Mouse (Mus musculus) right cerebral cortex, postnatal 10 days (tissue): ENCODE measurements around the gene Mark4.

Source experiments
- DNase-seq, 2 experiments: peaks; one replicate each; pipeline ENCODE4 v3.0.0; 2021; ENCODE audit warnings: low spot score in 2 of 2

Gene Mark4

DNA sequence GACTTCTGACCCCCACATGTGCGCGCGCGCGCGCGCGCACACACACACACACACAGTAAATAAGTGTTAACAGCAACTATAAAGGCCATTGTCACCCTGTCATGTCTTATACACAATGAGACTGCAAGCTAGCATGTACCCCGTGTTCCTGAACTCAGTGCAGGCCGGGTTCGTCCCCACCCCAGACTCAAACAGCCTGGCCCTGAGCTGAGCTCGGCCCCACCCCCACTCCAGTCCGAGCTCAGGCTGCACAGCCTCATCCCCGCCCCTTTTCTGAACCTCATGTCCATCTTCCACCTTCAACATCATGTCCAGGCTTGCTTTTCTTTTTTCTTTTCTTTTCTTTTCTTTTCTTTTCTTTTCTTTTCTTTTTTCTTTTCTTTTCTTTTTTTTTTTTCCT, 11.7 kb upstream of the Mark4 start:
- DNase-seq, result no peak

GRCm38 (mm10) chr7:19469404-19469803, 10.8 kb upstream of the Mark4 start:
- no peak for DNase-seq

- DNase-seq, result no peak
Measured at GRCm38 (mm10) chr7:19468279-19468678, 9.7 kb upstream of the Mark4 start.

GRCm38 (mm10) chr7:19467638-19468037, 9.0 kb upstream of the Mark4 start:
- no peak for DNase-seq

DNA sequence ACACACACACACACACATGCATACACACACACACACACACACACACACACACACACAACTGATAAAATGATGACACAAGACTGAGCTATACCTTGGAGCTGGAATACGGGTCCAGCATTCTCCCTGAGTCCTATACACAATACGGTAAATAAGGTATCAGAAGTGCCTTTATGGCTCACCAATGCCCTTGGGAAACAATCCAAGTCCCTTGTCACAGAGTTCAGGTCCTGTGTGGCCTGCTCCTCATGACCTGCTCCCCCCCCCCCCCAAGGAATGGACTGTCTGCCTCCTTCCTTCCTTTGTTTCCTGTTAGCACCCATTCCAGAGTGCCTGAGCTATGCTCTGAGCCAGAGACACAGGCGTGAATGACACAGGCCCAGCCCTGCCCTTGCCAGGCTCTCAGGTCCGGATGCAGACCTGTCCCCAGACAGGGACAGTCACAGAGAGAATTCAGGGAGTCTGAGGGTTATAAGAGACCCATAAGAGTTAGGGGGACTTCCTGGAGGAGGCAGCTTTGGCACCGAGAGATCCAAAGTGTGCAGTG, 8.1 kb upstream of the Mark4 start:
- DNase-seq, result no peak

DNA sequence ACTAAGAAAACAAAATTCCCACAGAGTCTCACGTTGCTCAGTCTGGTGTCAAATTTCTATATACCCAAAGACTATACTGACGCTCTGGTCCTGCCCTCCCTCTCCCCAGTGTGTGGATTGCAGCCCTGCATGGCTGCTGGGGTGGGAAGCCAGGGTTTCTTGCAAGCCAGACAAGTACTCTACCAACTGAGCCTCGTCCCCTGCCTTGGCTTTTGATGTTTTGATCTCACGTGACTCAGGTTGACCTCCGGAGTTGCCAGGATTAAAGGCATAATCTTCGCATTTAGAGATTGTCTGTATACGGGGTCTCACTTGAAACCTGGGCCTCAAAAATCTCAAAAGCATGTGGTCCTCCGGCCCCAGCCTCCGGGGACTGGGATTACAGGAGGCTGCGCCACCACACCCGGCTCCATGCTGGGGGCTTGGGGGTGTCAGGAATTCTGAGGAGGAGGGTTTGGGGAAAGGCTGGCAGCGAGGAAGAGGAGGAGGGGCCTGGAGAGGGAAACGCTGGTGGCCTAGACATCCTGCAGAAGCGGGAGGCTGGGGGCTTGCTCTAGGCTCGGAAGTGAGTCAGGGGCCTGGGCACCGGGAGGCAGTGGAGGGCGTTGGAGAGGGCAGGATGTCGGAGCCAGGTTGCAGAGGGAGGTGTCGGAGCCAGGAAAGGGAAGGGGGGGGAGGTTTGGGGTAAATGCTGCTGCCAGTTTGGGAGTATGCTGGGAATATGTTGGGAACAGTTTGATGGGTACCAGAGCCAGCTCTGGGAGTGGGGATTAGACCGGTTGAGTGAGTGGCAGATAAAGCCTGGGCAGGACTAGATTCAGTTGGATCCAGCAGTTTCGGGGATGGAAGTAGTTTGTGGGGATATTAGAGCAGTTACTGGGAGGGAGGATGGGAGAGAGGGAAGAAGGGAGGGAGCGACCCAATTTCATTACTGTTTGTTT, 6.0 kb upstream of the Mark4 start:
- no peak for DNase-seq

GRCm38 (mm10) chr7:19462884-19463381, 4.3 kb upstream of the Mark4 start, which contains the start of gene Exoc3l2:
Gene Exoc3l2 (plus strand): TSS chr7:19463331.
- no peak for DNase-seq

DNA sequence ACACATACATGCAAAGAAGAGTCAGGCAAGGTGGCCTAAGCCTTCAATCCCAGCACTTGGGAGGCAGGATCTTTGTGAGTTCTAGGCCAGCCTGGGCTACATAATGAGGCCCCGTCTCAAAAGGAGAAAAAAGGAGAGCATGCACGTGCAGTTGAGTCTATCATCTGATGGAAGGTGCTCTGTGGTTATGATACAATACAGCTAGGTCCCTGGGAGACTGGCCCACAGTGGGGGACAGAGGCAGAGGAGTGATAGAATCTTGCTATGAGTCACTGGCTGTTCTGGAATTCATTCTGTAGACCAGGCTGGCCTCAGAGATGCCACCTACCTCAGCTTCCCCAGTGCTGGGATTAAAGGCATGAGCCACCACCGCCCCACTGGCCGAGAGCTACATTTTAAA, 3.8 kb upstream of the Mark4 start:
- DNase-seq, result no peak

GRCm38 (mm10) chr7:19461488-19461887, 2.9 kb upstream of the Mark4 start:
- peak; percentile 83 to 89 for DNase-seq

- no peak for DNase-seq
Measured at GRCm38 (mm10) chr7:19460500-19460899, 1.9 kb upstream of the Mark4 start.

- no peak for DNase-seq
Measured at GRCm38 (mm10) chr7:19459144-19459870, 686 bp upstream of the Mark4 start.

DNA sequence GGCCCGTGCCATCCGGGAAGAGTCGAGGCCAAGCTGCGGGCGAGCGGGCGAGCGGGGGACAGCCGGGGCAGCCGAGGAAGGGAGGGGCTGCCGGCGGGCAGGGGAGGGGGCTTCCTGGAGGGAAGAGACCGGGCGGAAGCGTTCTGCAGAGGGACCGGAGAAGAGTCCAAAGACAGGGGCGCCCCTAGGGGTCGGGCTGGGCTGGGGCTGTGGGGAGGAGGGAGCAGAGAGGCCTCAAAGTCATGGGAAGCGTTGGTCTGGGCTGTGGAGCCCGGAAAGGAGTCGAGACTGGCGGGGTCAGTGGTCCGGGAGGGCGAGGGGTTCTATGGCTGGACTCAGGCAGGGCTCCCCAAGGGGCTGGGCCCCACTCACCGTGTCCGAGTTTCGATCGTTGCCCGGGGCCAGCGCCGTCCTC, 542 bp downstream of the Mark4 start:
- DNase-seq, result peak; percentile 77 to 79

DNA sequence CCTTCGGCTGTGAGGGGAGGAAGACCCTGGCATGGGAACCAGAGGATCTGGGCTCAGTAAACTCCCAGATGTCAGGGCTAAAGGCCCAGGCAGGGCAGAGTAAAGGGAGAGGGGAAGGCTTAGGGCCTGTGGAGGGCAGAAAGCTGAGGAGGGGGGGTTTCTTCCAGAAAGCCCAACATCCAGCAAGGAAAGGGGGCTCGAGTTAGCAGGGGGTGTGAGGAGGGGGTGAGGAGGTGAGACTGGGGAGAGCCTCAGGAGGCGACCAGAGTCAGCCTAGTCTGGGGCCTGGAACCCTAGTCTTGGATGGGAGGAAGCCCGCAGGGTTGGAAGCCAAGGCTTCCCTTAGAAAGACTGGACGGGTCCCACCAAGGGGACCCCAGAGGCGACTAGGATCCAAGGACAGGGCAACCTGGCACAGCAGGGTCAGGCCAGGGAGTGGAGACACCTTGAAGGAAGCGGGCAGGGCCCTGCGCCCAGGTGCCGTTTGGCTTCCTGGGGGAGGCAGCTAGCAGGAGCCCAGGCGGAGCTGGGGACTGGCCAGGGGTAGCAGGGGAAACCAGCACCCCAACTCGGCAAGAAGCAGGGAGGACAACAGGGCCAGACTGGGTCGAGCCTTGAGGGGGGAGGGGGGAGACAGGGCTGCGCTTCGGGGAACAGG, 1.1 kb downstream of the Mark4 start:
- no peak for DNase-seq

GRCm38 (mm10) chr7:19456628-19457027, 2.0 kb downstream of the Mark4 start:
- DNase-seq, result no peak

DNA sequence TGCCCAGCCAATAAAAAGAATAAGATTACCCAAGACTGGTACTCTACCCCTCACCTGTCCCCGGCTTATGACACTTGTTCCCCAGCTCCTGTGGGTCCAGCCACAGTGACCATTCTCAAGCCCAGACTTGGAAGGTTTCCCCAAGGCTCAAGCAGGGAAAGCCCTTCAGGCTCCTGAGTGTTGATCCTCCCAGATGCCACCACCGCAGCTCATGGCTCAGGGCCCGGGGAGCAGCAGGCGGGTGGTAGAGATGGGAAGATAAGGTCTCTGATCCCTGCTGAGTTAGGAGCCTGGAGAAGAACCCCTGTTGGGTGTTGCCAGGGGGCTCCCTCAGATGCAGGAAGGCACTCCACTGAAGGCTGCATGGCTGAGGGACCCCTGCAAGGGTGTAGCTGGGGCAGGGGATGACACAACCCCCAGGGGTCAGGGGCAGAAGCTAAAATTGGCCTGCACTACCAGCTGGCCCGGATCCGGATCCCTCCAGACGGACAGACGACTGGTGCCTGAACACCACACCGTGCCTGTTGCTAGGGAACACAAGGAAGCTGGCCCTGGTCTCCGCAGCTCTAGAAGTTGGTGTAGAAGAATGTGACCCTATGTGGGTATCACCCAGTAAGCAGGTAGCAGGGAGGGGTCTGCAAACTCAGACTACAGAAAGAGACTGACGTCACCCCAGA, 2.7 kb downstream of the Mark4 start:
- DNase-seq, result no peak

DNA sequence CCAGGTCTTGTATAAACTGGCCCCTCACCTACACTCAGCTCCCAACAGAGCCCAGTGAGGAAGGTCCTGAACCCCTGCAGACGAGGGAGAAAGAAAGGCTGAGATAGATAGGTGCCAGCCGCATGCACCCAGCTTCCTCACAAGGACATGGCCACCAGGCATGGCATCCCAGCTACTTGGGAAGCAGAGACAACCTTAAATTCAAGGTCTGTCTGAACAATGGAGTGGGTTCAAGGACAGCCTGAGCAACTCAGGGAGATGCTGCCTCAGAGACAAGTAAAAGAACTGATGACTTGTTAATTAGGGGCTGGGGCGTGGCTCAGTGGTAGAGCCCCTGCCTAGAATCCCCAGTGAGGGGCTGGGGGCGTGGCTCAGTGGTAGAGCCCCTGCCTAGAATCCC, 3.4 kb downstream of the Mark4 start:
- no peak for DNase-seq

DNA sequence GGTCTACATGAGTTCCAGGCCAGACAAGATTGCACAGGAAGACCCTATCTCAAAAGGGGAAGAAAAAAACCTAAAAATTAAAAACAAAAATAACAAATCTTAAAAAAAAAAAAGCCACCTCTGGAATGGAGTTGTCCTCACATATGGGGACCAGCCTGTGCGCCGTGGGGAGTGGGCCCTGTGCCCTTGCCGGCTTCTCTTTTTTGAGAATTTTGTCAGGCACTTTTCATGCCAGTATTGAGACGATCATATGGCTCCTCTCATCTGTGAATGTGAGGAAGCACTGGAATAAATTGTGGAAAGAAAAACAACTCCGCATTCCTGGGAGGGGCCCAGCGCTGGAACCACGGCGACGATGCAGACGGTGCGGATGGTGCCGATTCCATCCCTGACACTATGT, 9.5 kb downstream of the Mark4 start:
- DNase-seq, result no peak

DNA sequence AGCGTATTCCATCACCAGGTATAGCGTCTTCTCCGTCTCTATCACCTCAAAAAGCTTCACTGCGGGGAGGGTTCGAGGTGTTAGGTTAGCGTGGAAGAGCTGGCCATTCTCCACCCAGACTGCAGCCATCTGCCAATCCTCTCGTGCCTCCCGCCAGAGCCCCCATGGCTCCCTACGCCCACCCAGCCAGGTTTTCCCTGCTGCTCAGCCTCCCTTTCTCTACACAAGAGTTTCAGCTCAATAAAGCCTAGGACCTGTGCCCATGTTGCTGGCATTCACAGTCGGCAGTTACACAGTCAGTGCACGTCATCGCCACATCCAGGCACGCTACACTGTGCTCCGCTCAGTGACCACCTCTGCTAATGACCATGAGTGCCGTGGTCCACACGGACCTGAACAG, 10.9 kb downstream of the Mark4 start:
- DNase-seq, result peak; percentile 61 to 65

DNA sequence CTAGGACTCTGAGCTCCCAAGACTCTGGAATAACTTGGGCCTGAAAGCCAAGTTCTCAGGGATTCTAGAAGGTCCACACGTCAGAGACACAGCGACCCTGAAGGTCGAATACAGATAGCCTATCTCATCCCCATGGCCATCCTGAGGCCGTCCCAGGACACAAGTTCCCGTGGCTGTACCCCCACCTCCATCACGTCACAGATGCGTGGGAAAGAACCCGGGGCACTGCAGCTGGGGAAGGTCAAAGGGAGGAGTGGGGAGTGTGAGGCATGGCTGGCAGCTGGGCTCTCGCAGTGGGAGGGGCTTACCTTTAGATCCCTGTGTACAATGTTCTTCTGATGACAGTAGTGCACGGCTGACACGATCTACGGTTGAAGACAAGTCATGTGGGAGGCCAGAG, 13.8 kb downstream of the Mark4 start:
- no peak for DNase-seq

DNA sequence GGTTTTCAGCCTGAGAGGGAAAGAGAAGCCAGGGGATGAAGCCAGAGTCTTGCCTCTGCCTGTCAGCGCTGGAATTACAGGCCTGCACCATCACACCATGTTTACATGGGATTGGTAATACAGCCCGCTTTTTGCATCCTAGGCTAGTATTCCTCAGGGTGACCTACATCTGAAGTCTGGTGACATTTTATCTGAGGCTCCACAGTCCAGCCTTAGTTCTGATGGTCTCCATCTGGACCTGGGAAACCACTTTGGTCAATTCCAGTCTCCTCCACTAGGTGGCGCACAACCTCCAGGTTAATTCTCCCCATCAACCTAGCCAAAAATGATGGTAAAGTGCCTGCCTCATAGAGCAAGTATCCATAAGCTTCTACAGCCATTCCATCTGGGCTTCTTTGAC, 15.3 kb downstream of the Mark4 start:
- DNase-seq, result peak; percentile 74 to 88

- DNase-seq, result no peak
Measured at GRCm38 (mm10) chr7:19441448-19442091, 17.1 kb downstream of the Mark4 start.
